Mouse (Mus musculus) CH12.LX (cell line): ENCODE measurements around the gene Ovch2. TPM values are rescaled to one million over a fixed set of nuclear protein-coding genes. Genes with fewer than 3 reads are reported as not detected.

Experiments
- DNase-seq: peaks from one replicate; pipeline ENCODE4 v3.0.0-alpha.2; 2013; ENCODE audit errors: extremely low read depth
- H3K27ac ChIP-seq: 2 replicates; pipeline ENCODE4 v1.5.1; 2012; ENCODE audit warnings: low read depth, mild to moderate bottlenecking, control low read depth, moderate library complexity; ENCODE audit not compliant: insufficient read depth
- H3K27me3 ChIP-seq: replicated peaks from 2 replicates; pipeline ENCODE3; 2012; ENCODE audit warnings: inconsistent platforms
- H3K36me3 ChIP-seq, 2 experiments: replicated peaks in 1 of 2; 2 replicates each; pipeline versions ENCODE3 to v1.6.1; 2012; ENCODE audit warnings: inconsistent platforms in 1 of 2, low read length in 1 of 2, mild to moderate bottlenecking in 1 of 2, mixed read lengths in 1 of 2, moderate library complexity in 1 of 2; ENCODE audit not compliant: control insufficient read depth in 1 of 2, insufficient read depth in 1 of 2
- H3K4me1 ChIP-seq, 2 experiments: 2 replicates each; pipeline ENCODE4 v1.6.1; 2012; ENCODE audit warnings: inconsistent platforms in 1 of 2, moderate library complexity in 1 of 2; ENCODE audit not compliant: insufficient read depth in 2 of 2, control insufficient read depth in 1 of 2
- H3K4me2 ChIP-seq: 2 replicates; pipeline ENCODE4 v1.6.1; 2012; ENCODE audit warnings: low read depth, mild to moderate bottlenecking, control low read depth; ENCODE audit not compliant: poor library complexity, insufficient read depth, severe bottlenecking
- H3K4me3 ChIP-seq, 3 experiments: fragments of 150-350 bp in 1 of 3; sonication (generic) in 1 of 3; replicated peaks in 1 of 3; 2 replicates each; pipeline versions ENCODE3 to v1.5.1; 2011 to 2012; ENCODE audit warnings: low read depth in 2 of 3, low read length in 2 of 3, mild to moderate bottlenecking in 2 of 3, moderate library complexity in 2 of 3, control low read depth in 1 of 3, improper control_type of control experiment in 1 of 3, inconsistent platforms in 1 of 3, mixed read lengths in 1 of 3; ENCODE audit not compliant: poor library complexity in 1 of 3
- H3K79me2 ChIP-seq: replicated peaks from 2 replicates; pipeline ENCODE4 v1.6.1; 2012; ENCODE audit warnings: mild to moderate bottlenecking, moderate library complexity; ENCODE audit not compliant: control insufficient read depth, poor library complexity, insufficient read depth, severe bottlenecking; ENCODE audit errors: extremely low read depth
- H3K9ac ChIP-seq: 2 replicates; pipeline ENCODE4 v1.6.1; 2012; ENCODE audit warnings: low read depth, mild to moderate bottlenecking, control low read depth, moderate library complexity; ENCODE audit not compliant: insufficient read depth
- H3K9me3 ChIP-seq: replicated peaks from 2 replicates; pipeline ENCODE3; 2012; ENCODE audit warnings: low read length, inconsistent platforms, mixed read lengths
- BHLHE40 ChIP-seq: IDR thresholded peaks from 2 replicates; pipeline ENCODE4 v1.6.1; 2011; ENCODE audit warnings: mild to moderate bottlenecking, low read depth, low read length, improper control_type of control experiment
- CTCF ChIP-seq, 2 experiments: IDR thresholded peaks in 1 of 2; conservative IDR thresholded peaks in 1 of 2; 2 replicates each; pipeline ENCODE4 v1.5.1; 2011 to 2012; ENCODE audit warnings: low read depth in 2 of 2, low read length in 2 of 2, improper control_type of control experiment in 1 of 2, inconsistent platforms in 1 of 2, mild to moderate bottlenecking in 1 of 2, moderate library complexity in 1 of 2
- E2F4 ChIP-seq: IDR thresholded peaks from 2 replicates; pipeline ENCODE4 v1.6.1; 2011; ENCODE audit warnings: low read depth, low read length, improper control_type of control experiment; ENCODE audit not compliant: insufficient replicate concordance
- HCFC1 ChIP-seq: IDR thresholded peaks from 2 replicates; pipeline ENCODE4 v1.6.1; 2012; ENCODE audit warnings: low read depth, mild to moderate bottlenecking, inconsistent platforms, low read length, improper control_type of control experiment
- JUND ChIP-seq: conservative IDR thresholded peaks from 2 replicates; pipeline ENCODE4 v1.6.1; 2011; ENCODE audit warnings: low read depth, low read length, improper control_type of control experiment
- MAFK ChIP-seq: IDR thresholded peaks from 2 replicates; pipeline ENCODE4 v1.6.1; 2011; ENCODE audit warnings: low read length, improper control_type of control experiment; ENCODE audit not compliant: insufficient replicate concordance
- MAX ChIP-seq: IDR thresholded peaks from 2 replicates; pipeline ENCODE4 v1.6.1; 2011; ENCODE audit warnings: low read length, improper control_type of control experiment
- MAZ ChIP-seq: IDR thresholded peaks from 2 replicates; pipeline ENCODE4 v1.6.1; 2012; ENCODE audit warnings: low read depth, mild to moderate bottlenecking, inconsistent platforms, low read length, improper control_type of control experiment, moderate library complexity
- MEF2A ChIP-seq: IDR thresholded peaks from 2 replicates; pipeline ENCODE4 v1.6.1; 2014; ENCODE audit warnings: low read depth, mild to moderate bottlenecking, inconsistent platforms, low read length, improper control_type of control experiment, borderline replicate concordance
- MYC ChIP-seq: IDR thresholded peaks from 2 replicates; pipeline ENCODE4 v1.6.1; 2011; ENCODE audit warnings: low read depth, mild to moderate bottlenecking, improper control_type of control experiment, low read length
- NRF1 ChIP-seq: IDR thresholded peaks from 2 replicates; pipeline ENCODE4 v1.6.1; 2014; ENCODE audit warnings: low read depth, mild to moderate bottlenecking, inconsistent platforms, low read length, improper control_type of control experiment, moderate library complexity
- PAX5 ChIP-seq: IDR thresholded peaks from 2 replicates; pipeline ENCODE4 v1.6.1; 2012; ENCODE audit warnings: low read length, inconsistent platforms, mixed read lengths
- POLR2A ChIP-seq: IDR thresholded peaks from 2 replicates; pipeline ENCODE4 v1.6.1; 2011; ENCODE audit warnings: low read depth, mild to moderate bottlenecking, improper control_type of control experiment, low read length
- POLR2AphosphoS2 ChIP-seq: IDR thresholded peaks from 2 replicates; pipeline ENCODE4 v1.6.1; 2011; ENCODE audit warnings: low read depth, low read length, improper control_type of control experiment
- RAD21 ChIP-seq: IDR thresholded peaks from 2 replicates; pipeline ENCODE4 v1.6.1; 2011; ENCODE audit warnings: low read depth, mild to moderate bottlenecking, low read length, improper control_type of control experiment, moderate library complexity
- SIN3A ChIP-seq: IDR thresholded peaks from 2 replicates; pipeline ENCODE4 v1.6.1; 2012; ENCODE audit warnings: low read length, improper control_type of control experiment, inconsistent platforms
- TCF12 ChIP-seq: IDR thresholded peaks from 2 replicates; pipeline ENCODE4 v1.6.1; 2014; ENCODE audit warnings: low read depth, mild to moderate bottlenecking, inconsistent platforms, low read length, improper control_type of control experiment
- UBTF ChIP-seq: IDR thresholded peaks from 2 replicates; pipeline ENCODE4 v1.6.1; 2012; ENCODE audit warnings: low read depth, mild to moderate bottlenecking, inconsistent platforms, low read length, improper control_type of control experiment, moderate library complexity
- ZC3H11A ChIP-seq: IDR thresholded peaks from 2 replicates; pipeline ENCODE4 v1.6.1; 2012; ENCODE audit warnings: low read depth, mild to moderate bottlenecking, inconsistent platforms, low read length, improper control_type of control experiment
- ZKSCAN1 ChIP-seq: IDR thresholded peaks from 2 replicates; pipeline ENCODE4 v1.6.1; 2012; ENCODE audit warnings: low read depth, inconsistent platforms, low read length, improper control_type of control experiment, borderline replicate concordance
- ZMIZ1 ChIP-seq: IDR thresholded peaks from 2 replicates; pipeline ENCODE4 v1.6.1; 2012; ENCODE audit warnings: low read depth, mild to moderate bottlenecking, inconsistent platforms, low read length, improper control_type of control experiment
- ZNF384 ChIP-seq: IDR thresholded peaks from 2 replicates; pipeline ENCODE4 v1.6.1; 2012; ENCODE audit warnings: low read depth, low read length, improper control_type of control experiment, inconsistent platforms
- dilution Hi-C: fragments of 300-500 bp; cut with MboI; formaldehyde crosslinking; loops from 2 replicates; pipeline ENCODE4 v1.14.3; 2020; ENCODE audit warnings: low sequenced_read_pairs; ENCODE audit not compliant: extremely low pct_unique_long_range_greater_than_20kb, extremely low pct_ligation_motif_present
- in situ Hi-C: fragments of 300-500 bp; cut with MboI; formaldehyde crosslinking; loops from 3 replicates; pipeline ENCODE4 v1.14.3; 2019; ENCODE audit warnings: low sequenced_read_pairs, low pct_ligation_motif_present, low pct_unique_long_range_greater_than_20kb, mixed read lengths
- polyA plus RNA-seq: library from polyadenylated mRNA; unstranded; fragments of >175 nt; gene quantifications from 2 replicates; pipeline ENCODE4 v1.2.1, GENCODE M21; 2012; ENCODE audit warnings: low read depth; ENCODE audit not compliant: insufficient read length
- total RNA-seq, 2 experiments: library from RNA; depleted of rRNA; stranded (reverse); fragments of 300-350 nt in 1 of 2; fragments of >200 nt in 1 of 2; gene quantifications; 2 replicates each; pipeline ENCODE4 v1.2.3; 2012 to 2014

Gene Ovch2
- total and polyA plus RNA-seq, 3 experiments, result not detected

DNA sequence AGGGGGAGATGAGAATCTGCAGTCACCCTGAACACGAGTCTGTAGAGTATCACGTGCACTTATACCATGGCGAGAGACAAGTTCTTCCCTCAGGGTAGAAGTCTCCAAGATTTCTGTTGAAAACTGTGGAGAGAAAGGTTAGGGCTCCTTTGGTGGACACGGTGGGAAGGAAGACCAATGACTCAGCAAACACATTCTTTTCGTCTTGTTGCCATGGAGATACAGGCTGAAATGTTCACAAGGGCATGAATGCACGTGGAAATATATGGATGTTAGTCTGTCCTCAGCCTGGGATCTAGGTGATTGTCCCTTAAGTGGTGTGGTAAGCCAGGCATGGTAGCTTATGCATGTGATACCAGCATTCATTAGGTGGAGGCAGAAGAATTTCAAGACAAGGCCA lies 30.2 kb downstream of the Ovch2 start:
- Histone ChIP-seq H3K4me1 (no peaks in the 10 kb centered on the region), H3K27me3 (no peaks in the 10 kb centered on the region), H3K4me2 (no peak overlapping the region), H3K79me2 (no peaks in the 10 kb centered on the region), H3K4me3 (no peak overlapping the region), H3K9me3 (no peaks in the 10 kb centered on the region), H3K9ac (no peak overlapping the region), H3K27ac (no peak overlapping the region), H3K36me3 (no peaks in the 10 kb centered on the region)
- dilution Hi-C loops (no loop called here), in situ Hi-C loops (loop anchor here (25.0 kb wide), 1 partner anchor 559 kb away; the partner anchor contains the start of gene Rbmxl2)
- DNase-seq, result no peak
- TF ChIP-seq UBTF (no peak), POLR2A (no peak), NRF1 (no peak), MAZ (no peak), JUND (no peak), MYC (no peak), HCFC1 (no peak), SIN3A (no peak), E2F4 (no peak), POLR2AphosphoS2 (no peak), MAFK (no peak), ZC3H11A (no peak), ZNF384 (no peak), PAX5 (no peak), ZKSCAN1 (no peak), RAD21 (no peak), MEF2A (no peak), ZMIZ1 (no peak), MAX (no peak), CTCF (conservative IDR thresholded peaks at IDR 0.05 in 1 of 2, IDR thresholded peaks at IDR 0.05 in 1 of 2; ENCODE audit: low read depth in 2 of 2, low read length in 2 of 2) (no peak)
- TF ChIP-seq, all 38 proteins: peak for 0

GRCm38 (mm10) chr7:107757308-107758151 lies 43.5 kb downstream of the Ovch2 start, which contains the start of gene Cyb5r2:
Gene Cyb5r2, minus strand, starts transcription at chr7:107758032.
- TF ChIP-seq ZNF384 (no peak), BHLHE40 (no peak), TCF12 (no peak), SIN3A (no peak), POLR2A (no peak), E2F4 (no peak)
- Histone ChIP-seq H3K27me3 (no peaks in the 10 kb centered on the region), H3K4me3 (no peak within 1 kb of the TSS), H3K4me1 (no peaks in the 10 kb centered on the region), H3K27ac (no peak within 1 kb of the TSS), H3K4me2 (no peak within 1 kb of the TSS), H3K79me2 (no peaks in the 10 kb centered on the region), H3K9ac (no peak within 1 kb of the TSS), H3K9me3 (no peaks in the 10 kb centered on the region), H3K36me3 (no peaks in the 10 kb centered on the region)
- in situ Hi-C loops (loop anchor here (25.0 kb wide), 1 partner anchor 545 kb away; the partner anchor contains the start of gene Rbmxl2), dilution Hi-C loops (no loop called here)
- DNase-seq, result no peak
